Comparison of ENCODE assay signal across 15 mouse cellular contexts in genomic region chr1:190183574-190183973, GRCm38 (mm10).
"Had no signal": no experiment of that assay in that cellular context is flagged by ENCODE, and none has a peak within 500 bp of the region (broad histone marks: within the 10 kb centered on the region; RNA-seq: fewer than 3 reads in every experiment).

No protein-coding gene starts in this region.

- H3K9me3 ChIP-seq: neural tube, embryonic 13.5 days; neural tube, embryonic 15.5 days; stomach, embryonic 15.5 days had no signal

- H3K4me1 ChIP-seq: neural tube, embryonic 13.5 days; neural tube, embryonic 15.5 days; stomach, embryonic 15.5 days had no signal

- H3K9ac ChIP-seq: neural tube, embryonic 13.5 days; neural tube, embryonic 15.5 days; stomach, embryonic 15.5 days had no signal

- H3K27ac ChIP-seq: neural tube, embryonic 13.5 days; neural tube, embryonic 15.5 days; stomach, embryonic 15.5 days; stomach, postnatal 0 days had no signal

- H3K4me3 ChIP-seq: neural tube, embryonic 13.5 days; neural tube, embryonic 15.5 days; stomach, embryonic 15.5 days had no signal

- H3K4me2 ChIP-seq: neural tube, embryonic 13.5 days; neural tube, embryonic 15.5 days; stomach, embryonic 15.5 days had no signal

- H3K36me3 ChIP-seq: neural tube, embryonic 13.5 days; neural tube, embryonic 15.5 days; stomach, embryonic 15.5 days had no signal

- DNase-seq: right cerebral cortex, adult 18-20 months; right cerebral cortex, postnatal 14 days; right cerebral cortex, postnatal 25 days; right cerebral cortex, postnatal 4 days; spleen, adult 18-20 months; thymus, adult 18-20 months; thymus, adult 2 months; thymus, postnatal 14 days; thymus, postnatal 25 days; thymus, postnatal 36 days; thymus, postnatal 4 days had no signal

- H3K27me3 ChIP-seq: neural tube, embryonic 13.5 days; neural tube, embryonic 15.5 days; stomach, embryonic 15.5 days had no signal
